Mouse (Mus musculus) embryonic facial prominence, embryonic 11.5 days (tissue): ENCODE measurements around the gene Mpnd. TPM values are rescaled to one million over a fixed set of nuclear protein-coding genes. Genes with fewer than 3 reads are reported as not detected.

Experiments used
- ATAC-seq: fragments of 200-750 bp; cut with Nextera tagmentation; replicated peaks from 2 replicates; pipeline ENCODE4 v1.8.0; 2017; ENCODE audit warnings: low read depth; ENCODE audit not compliant: insufficient number of reproducible peaks, low FRiP score, low TSS enrichment
- DNase-seq: peaks from one replicate; pipeline ENCODE4 v3.0.0-alpha.2; 2015; ENCODE audit warnings: low spot score
- H3K27ac ChIP-seq: fragments of 300-500 bp; sonication (generic); replicated peaks from 2 replicates; pipeline ENCODE4 v1.5.1; 2014; ENCODE audit warnings: mild to moderate bottlenecking, low read depth, low read length, control low read depth
- H3K27me3 ChIP-seq: fragments of 300-500 bp; sonication (generic); 2 replicates; pipeline ENCODE4 v1.6.1; 2014; ENCODE audit warnings: mild to moderate bottlenecking, low read length, moderate library complexity, mixed read lengths; ENCODE audit not compliant: control insufficient read depth, insufficient read depth
- H3K36me3 ChIP-seq: fragments of 300-500 bp; sonication (generic); replicated peaks from 2 replicates; pipeline ENCODE4 v1.6.1; 2014; ENCODE audit warnings: low read depth, mild to moderate bottlenecking, low read length, moderate library complexity, mixed read lengths; ENCODE audit not compliant: control insufficient read depth, insufficient read depth
- H3K4me1 ChIP-seq: fragments of 300-500 bp; sonication (generic); 2 replicates; pipeline ENCODE4 v1.6.1; 2014; ENCODE audit warnings: low read length, mixed read lengths; ENCODE audit not compliant: control insufficient read depth, insufficient read depth
- H3K4me2 ChIP-seq: fragments of 300-500 bp; sonication (generic); 2 replicates; pipeline ENCODE4 v1.6.1; 2014; ENCODE audit warnings: low read depth, mild to moderate bottlenecking, control low read depth, low read length, moderate library complexity
- H3K4me3 ChIP-seq: fragments of 300-500 bp; sonication (generic); 2 replicates; pipeline ENCODE4 v1.5.1; 2014; ENCODE audit warnings: low read depth, low read length, control low read depth
- H3K9ac ChIP-seq: fragments of 300-500 bp; sonication (generic); replicated peaks from 2 replicates; pipeline ENCODE4 v1.6.1; 2014; ENCODE audit warnings: mild to moderate bottlenecking, control low read depth, low read length
- H3K9me3 ChIP-seq: fragments of 300-500 bp; sonication (generic); replicated peaks from 2 replicates; pipeline ENCODE4 v1.6.1; 2016; ENCODE audit warnings: mild to moderate bottlenecking, low read length, inconsistent platforms, mixed read lengths; ENCODE audit not compliant: control insufficient read depth
- WGBS: fragments of 180-500 bp; shearing (Covaris S2); extraction: QIAGEN DNeasy Blood & Tissue Kit; methylation state at CpG from one replicate; pipeline ENCODE4 v1.1.7; 2014; 5-methylcytosine and 5-hydroxymethylcytosine counted together
- polyA plus RNA-seq: library from polyadenylated mRNA; unstranded; fragments of >200 nt; fragmentation: Nextera tagmentation; extraction: Ambion mirVana; gene quantifications from 2 replicates; pipeline ENCODE4 v1.2.1, GENCODE M21; 2014

The Mpnd gene
- polyA plus RNA-seq, 1 experiment from 2014 or later = 135 TPM

DNA sequence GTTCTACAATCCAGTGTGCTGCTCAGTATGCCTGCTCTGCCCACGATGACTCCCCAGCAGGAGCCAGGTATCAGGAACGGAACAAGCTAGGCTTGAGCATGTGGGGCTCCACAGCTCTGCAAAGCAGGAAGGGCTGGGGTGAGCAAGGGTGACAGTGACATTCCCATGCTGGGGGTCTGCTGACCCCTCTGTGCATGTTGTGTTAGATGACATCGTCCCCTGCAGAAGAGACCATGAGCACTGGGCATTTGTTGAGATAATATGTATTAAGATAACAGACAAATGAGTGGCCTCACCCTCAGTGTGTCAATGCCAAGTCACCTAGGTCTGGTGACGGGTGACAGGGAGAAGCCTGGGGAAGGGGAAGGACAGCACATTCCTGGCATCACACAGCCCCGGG is 19.4 kb downstream of the Mpnd start:
- no peak overlapping the region for H3K4me2 ChIP-seq
- no peak overlapping the region for H3K27ac ChIP-seq
- no peaks in the 10 kb centered on the region; the same call in 1 of the 2 replicates for H3K4me1 ChIP-seq
- H3K36me3 ChIP-seq = peaks cover 5% of the 10 kb centered on the region; the same call in 1 of the 2 replicates
- no peak for DNase-seq
- no peaks in the 10 kb centered on the region for H3K27me3 ChIP-seq
- no peak overlapping the region for H3K9ac ChIP-seq
- 78% methylated on average over 5 of the region's 5 CpGs for WGBS
- H3K4me3 ChIP-seq = no peak overlapping the region
- no peaks in the 10 kb centered on the region for H3K9me3 ChIP-seq
- ATAC-seq = no peak

DNA sequence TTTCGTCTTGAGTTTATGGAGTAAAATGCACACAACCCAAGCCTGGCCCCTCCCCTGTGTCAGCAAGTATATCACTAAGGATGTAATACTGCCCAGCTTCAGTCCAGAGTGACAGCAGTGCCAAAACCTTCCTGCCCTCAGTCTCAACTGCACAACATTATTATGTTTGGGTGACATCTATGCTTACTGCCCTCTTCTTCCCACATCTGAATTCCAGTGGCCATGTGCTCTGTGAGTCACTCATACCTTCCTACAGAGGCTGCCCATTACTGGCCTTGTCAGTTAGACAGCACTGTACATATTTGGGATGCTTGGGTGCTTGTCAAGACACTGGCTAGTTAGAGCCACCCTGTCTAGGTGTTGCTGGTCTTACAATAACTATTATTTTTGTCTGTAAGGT is 20.8 kb downstream of the Mpnd start:
- Histone ChIP-seq H3K9ac (no peak overlapping the region), H3K36me3 (peaks cover 5% of the 10 kb centered on the region; the same call in 1 of the 2 replicates), H3K4me2 (no peak overlapping the region), H3K9me3 (no peaks in the 10 kb centered on the region), H3K4me3 (no peak overlapping the region), H3K4me1 (no peaks in the 10 kb centered on the region; the same call in 1 of the 2 replicates), H3K27ac (no peak overlapping the region), H3K27me3 (no peaks in the 10 kb centered on the region)
- ATAC-seq = no peak
- WGBS = 88% methylated on average over 1 of the region's 1 CpGs
- no peak for DNase-seq

DNA sequence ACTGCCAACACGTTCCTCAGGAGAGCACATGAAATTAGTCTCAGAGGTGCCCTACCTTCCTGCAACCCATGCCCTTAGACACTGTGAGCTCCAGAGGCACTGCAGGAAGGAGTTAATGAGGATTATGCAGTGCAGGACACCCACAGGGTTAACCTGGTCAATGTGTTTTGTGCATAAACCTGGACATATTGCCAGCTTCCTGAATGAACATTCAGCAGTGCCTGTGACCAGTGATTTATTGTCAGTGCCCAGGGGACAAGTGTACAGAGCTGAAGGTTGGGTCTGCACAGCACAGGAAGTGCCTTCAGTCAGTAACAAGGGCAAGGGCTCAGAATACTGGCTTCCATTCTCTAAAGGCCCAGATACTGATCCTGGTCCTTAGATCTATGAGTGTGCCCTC is 21.4 kb downstream of the Mpnd start:
- H3K9ac ChIP-seq = no peak overlapping the region
- no peaks in the 10 kb centered on the region; the same call in 1 of the 2 replicates for H3K4me1 ChIP-seq

DNA sequence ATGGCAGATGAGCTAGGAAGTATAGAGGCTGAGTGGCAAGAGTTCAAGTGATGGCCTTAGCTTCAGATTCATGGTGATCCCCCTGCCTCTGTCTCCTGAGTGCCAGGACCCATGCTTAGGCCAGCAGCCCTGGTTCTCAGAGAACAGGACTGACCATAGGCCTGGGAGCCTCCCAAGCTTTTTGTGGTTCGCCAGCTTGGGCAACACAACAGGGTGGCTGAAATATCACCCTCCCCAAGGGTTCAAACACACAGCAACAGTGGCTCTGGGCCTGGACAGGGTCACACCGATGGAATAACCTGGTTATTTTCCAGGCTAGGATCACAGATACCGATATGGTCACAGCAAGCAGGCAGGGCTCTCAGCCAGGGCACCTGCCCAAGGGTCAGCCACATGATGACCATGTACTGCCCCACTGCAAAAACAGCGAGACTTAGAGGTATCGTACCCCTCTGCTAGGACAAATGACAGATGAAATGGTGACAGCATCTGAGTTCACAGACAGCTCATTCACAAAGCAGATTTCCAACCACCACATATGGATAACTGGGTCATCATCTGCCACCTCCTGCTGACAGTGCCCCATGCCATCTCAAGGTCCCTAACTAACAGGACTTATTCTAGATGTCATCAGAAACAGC is 22.4 kb downstream of the Mpnd start:
- H3K9ac ChIP-seq = no peak overlapping the region
- H3K27ac ChIP-seq = no peak overlapping the region
- no peaks in the 10 kb centered on the region for H3K27me3 ChIP-seq
- DNase-seq (no peak), ATAC-seq (no peak)
- no peak overlapping the region for H3K4me2 ChIP-seq
- 92% methylated on average over 5 of the region's 5 CpGs for WGBS
- no peaks in the 10 kb centered on the region for H3K9me3 ChIP-seq
- H3K4me3 ChIP-seq = no peak overlapping the region
- no peaks in the 10 kb centered on the region; the same call in 1 of the 2 replicates for H3K4me1 ChIP-seq
- H3K36me3 ChIP-seq = peaks cover 5% of the 10 kb centered on the region; the same call in 1 of the 2 replicates

More for the DNA sequence above, 21.4 kb downstream of the Mpnd start:
- no peak for ATAC-seq
- no peaks in the 10 kb centered on the region for H3K9me3 ChIP-seq
- H3K27me3 ChIP-seq = no peaks in the 10 kb centered on the region
- H3K27ac ChIP-seq = no peak overlapping the region
- 80% methylated on average over 1 of the region's 1 CpGs for WGBS
- H3K36me3 ChIP-seq = peaks cover 5% of the 10 kb centered on the region; the same call in 1 of the 2 replicates
- H3K4me2 ChIP-seq = no peak overlapping the region
- no peak for DNase-seq
- no peak overlapping the region for H3K4me3 ChIP-seq

DNA sequence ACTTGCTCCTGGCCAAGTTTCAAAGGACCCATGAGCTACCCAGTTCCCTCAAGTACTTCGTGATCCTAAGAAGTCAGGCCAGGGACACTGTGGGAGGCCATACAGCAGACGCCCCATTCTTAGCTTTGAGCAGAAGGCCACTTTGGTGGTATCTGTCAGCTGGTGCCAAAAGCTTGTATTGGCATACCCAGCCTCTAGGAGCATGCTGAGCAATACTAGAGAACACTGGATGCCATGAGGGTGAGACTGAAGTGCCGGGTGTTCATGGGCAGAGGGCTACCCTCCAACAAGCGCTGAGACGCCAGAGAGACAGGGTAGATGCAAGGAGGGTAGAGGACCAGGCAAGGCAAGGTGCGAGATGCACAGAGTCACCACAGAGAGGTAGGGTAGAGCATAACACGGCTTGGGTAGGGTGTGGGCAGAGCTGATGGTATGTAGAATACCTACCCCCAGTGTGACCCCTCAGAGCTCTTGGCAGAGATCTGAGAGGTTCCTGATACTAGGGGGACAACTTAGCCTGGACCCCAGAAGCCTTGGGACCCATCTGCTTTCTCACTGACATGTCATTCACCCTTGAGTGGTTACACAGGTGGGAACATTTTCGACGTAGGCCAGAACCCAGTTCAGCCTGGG is 24.8 kb downstream of the Mpnd start:
- H3K9ac ChIP-seq = no peak overlapping the region
- WGBS = 93% methylated on average over 9 of the region's 9 CpGs
- no peak for DNase-seq
- H3K4me2 ChIP-seq = no peak overlapping the region
- no peaks in the 10 kb centered on the region for H3K4me1 ChIP-seq
- no peaks in the 10 kb centered on the region for H3K9me3 ChIP-seq
- no peak for ATAC-seq
- H3K27ac ChIP-seq = no peak overlapping the region
- peaks cover 5% of the 10 kb centered on the region; the same call in 1 of the 2 replicates for H3K36me3 ChIP-seq
- no peak overlapping the region for H3K4me3 ChIP-seq
- H3K27me3 ChIP-seq = no peaks in the 10 kb centered on the region

DNA sequence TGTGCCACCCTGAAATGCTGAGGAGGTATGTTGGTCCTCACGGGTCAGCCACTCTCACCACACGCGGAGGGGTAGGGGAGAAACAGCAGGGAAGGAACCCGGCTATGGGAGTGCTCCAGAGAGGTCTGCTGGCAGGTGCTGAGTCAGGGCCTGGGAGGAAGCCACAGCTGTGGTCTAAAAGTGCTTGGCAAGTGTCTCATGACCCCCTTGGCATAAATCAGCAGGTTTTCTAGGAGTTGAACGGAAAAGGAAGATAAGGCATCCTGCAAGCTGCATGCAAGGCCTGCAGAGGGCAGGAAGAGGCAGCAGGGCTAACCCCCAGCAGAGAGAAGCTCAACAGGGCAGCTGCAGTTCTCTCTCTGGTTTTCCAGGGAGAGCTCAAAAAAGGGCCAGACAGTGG is 25.4 kb downstream of the Mpnd start:
- H3K27ac ChIP-seq = no peak overlapping the region
- WGBS = 75% methylated on average over 5 of the region's 5 CpGs
- DNase-seq (no peak), ATAC-seq (no peak)
- H3K36me3 ChIP-seq = peaks cover 5% of the 10 kb centered on the region; the same call in 1 of the 2 replicates
- H3K9ac ChIP-seq = no peak overlapping the region
- H3K27me3 ChIP-seq = no peaks in the 10 kb centered on the region
- no peak overlapping the region; the same call in 1 of the 2 replicates for H3K4me2 ChIP-seq
- no peaks in the 10 kb centered on the region for H3K9me3 ChIP-seq
- no peak overlapping the region for H3K4me3 ChIP-seq
- H3K4me1 ChIP-seq = no peaks in the 10 kb centered on the region

DNA sequence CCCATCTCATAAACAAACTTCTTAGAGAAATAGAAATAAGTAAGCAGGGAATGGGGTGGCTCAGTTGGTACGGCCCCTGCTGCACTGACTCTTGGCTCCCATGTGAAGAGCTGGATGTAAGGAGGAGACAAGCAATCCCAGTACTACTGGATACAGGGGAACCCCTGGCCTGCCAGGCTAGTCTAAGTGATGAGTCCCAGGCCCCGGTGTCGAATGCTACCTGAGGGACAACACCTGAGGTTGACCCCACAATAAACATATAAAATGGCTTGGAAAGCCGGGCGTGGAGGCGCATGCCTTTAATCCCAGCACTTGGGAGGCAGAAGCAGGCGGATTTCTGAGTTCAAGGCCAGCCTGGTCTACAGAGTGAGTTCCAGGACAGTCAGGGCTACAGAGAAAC is 25.9 kb downstream of the Mpnd start:
- Histone ChIP-seq H3K4me1 (no peaks in the 10 kb centered on the region), H3K4me2 (no peak overlapping the region), H3K27me3 (no peaks in the 10 kb centered on the region), H3K36me3 (peaks cover 5% of the 10 kb centered on the region; the same call in 1 of the 2 replicates), H3K27ac (no peak overlapping the region), H3K9ac (no peak overlapping the region), H3K4me3 (no peak overlapping the region), H3K9me3 (no peaks in the 10 kb centered on the region)
- DNase-seq (no peak), ATAC-seq (no peak)
- 94% methylated on average over 7 of the region's 7 CpGs for WGBS

DNA sequence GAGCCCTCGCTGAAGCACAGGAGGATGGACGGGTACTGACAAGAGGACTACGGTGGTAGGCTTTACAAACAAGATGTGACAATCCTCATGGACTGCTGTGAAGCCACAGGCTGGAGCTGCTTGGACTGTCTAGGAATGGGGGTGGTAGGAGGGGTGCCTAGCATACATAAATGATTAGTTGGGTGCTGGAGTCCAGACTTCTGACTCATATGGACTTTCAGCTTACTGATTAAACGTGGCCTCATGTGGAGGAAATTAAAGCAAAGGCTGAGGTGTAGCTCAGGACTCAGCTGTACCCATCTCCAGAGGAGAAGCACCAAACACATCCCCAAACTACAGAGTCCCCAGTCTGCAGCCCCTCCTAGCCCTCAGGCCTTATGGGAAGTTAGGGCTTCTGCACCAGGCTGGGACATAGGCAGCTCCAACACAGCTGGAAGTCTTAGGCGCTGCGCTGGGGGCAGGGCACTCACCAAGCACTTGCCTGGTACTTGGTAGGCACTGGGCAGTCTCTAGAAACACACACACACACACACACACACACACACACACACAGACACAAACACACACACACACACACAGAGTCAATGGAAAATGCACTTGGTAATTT is 26.7 kb downstream of the Mpnd start:
- H3K4me2 ChIP-seq = no peak overlapping the region
- WGBS = 70% methylated on average over 6 of the region's 6 CpGs
- H3K36me3 ChIP-seq = peaks cover 5% of the 10 kb centered on the region; the same call in 1 of the 2 replicates
- no peak for DNase-seq
- H3K9ac ChIP-seq = no peak overlapping the region
- no peaks in the 10 kb centered on the region for H3K4me1 ChIP-seq
- H3K9me3 ChIP-seq = no peaks in the 10 kb centered on the region
- no peak overlapping the region for H3K4me3 ChIP-seq
- no peak for ATAC-seq
- no peaks in the 10 kb centered on the region for H3K27me3 ChIP-seq
- H3K27ac ChIP-seq = no peak overlapping the region
